12 mouse cellular contexts compared by ENCODE assay signal in genomic region chr2:166549069-166549468, GRCm38 (mm10).
DNase-seq lines count a peak whose midpoint lies in the region; ATAC-seq lines count a peak whose summit lies in the region.
"Had no signal": no experiment of that assay in that cellular context is flagged by ENCODE, and none has a peak within 500 bp of the region (broad histone marks: within the 10 kb centered on the region; RNA-seq: fewer than 3 reads in every experiment).

No protein-coding gene starts in this region.

- 0 out of 2 replicates have a peak overlapping the region, but pooled peaks have one; percentile 2 for H3K4me2 ChIP-seq in heart, embryonic 16.5 days (ENCODE audit: low read depth, low read length)

- ATAC-seq in heart, embryonic 16.5 days (replicated peaks; ENCODE audit: extremely low read depth, insufficient read depth, low FRiP score), result 0 out of 2 replicates have a peak, but pooled peaks have one; percentile 31
- no peak for ATAC-seq in erythroid progenitor cell, adult 5-6 weeks (replicated peaks; ENCODE audit: low FRiP score, poor library complexity, severe bottlenecking)
- ATAC-seq: lung, postnatal 0 days had no signal

- H3K4me3 ChIP-seq in heart, embryonic 16.5 days (ENCODE audit: low read length), result no peak overlapping the region
- H3K4me3 ChIP-seq: heart, adult 2 months; layer of hippocampus, adult 2 months had no signal

- H3K9me3 ChIP-seq in heart, embryonic 16.5 days (replicated peaks; ENCODE audit: control insufficient read depth, low read length), result no peaks in the 10 kb centered on the region

- H3K27me3 ChIP-seq in heart, embryonic 16.5 days (ENCODE audit: control insufficient read depth, insufficient read depth, low read length), result no peaks in the 10 kb centered on the region

- 0 out of 2 replicates have a peak, but pooled peaks cover 2% of the 10 kb centered on the region for H3K4me1 ChIP-seq in heart, embryonic 16.5 days (ENCODE audit: control insufficient read depth, insufficient read depth, low read length)

- no peaks in the 10 kb centered on the region for H3K36me3 ChIP-seq in heart, embryonic 16.5 days (ENCODE audit: control insufficient read depth, insufficient read depth)

- H3K9ac ChIP-seq in heart, embryonic 16.5 days (ENCODE audit: low read length), result no peak overlapping the region

- DNase-seq in heart, postnatal 36 days, result no peak
- peak; percentile 51 to 55 for DNase-seq in spleen, postnatal 36 days (ENCODE audit: low spot score in 2 of 2)
- no peak for DNase-seq in spleen, adult 12 weeks (ENCODE audit: low spot score)
- DNase-seq in naive thymus-derived CD4-positive, alpha-beta T cell, adult 2 months (ENCODE audit: low read depth), result peak; percentile 67
- no peak for DNase-seq in frontal cortex, adult 2 months (ENCODE audit: extremely low spot score in 1 of 2, low spot score in 1 of 2)
- no peak for DNase-seq in lung, postnatal 14 days
- DNase-seq: embryo, embryonic 11 days; heart, adult 2 months had no signal

- 77% methylated on average over 5 of the region's 5 CpGs for WGBS in heart, embryonic 16.5 days

- intact Hi-C loops in heart, postnatal 36 days (cut with DNase I), result no loop called here

- no peak overlapping the region for H3K27ac ChIP-seq in heart, embryonic 16.5 days (ENCODE audit: low read length)
- H3K27ac ChIP-seq: heart, adult 2 months; layer of hippocampus, adult 2 months had no signal

Comparison
In these comparisons a context has a peak if more than half of its experiments do, and no peak if none do; other contexts are left out.
1. DNase-seq: peak in spleen, postnatal 36 days (2 of 2) and naive thymus-derived CD4-positive, alpha-beta T cell, adult 2 months (single experiment); none in heart, postnatal 36 days (0 of 2), spleen, adult 12 weeks (single experiment), frontal cortex, adult 2 months (0 of 2) and lung, postnatal 14 days (single experiment).